In genomic region chr17:24502208-24502607, GRCm38 (mm10) we compare ENCODE assay signal across 16 mouse cellular contexts. TPM values are rescaled to one million over a fixed set of nuclear protein-coding genes. Genes with fewer than 3 reads are reported as not detected.
DNase-seq lines count a peak whose midpoint lies in the region; ATAC-seq and TF ChIP-seq lines count a peak whose summit lies in the region.
"Had no signal": no experiment of that assay in that cellular context is flagged by ENCODE, and none has a peak within 500 bp of the region (broad histone marks: within the 10 kb centered on the region; RNA-seq: fewer than 3 reads in every experiment).

No protein-coding gene starts in this region.

- no peak for TF ChIP-seq EP300 in liver, postnatal 0 days (IDR thresholded peaks at IDR 0.05; ENCODE audit: low read depth)

- H3K36me3 ChIP-seq in forebrain, postnatal 0 days (ENCODE audit: insufficient read depth), result peaks cover 86% of the 10 kb centered on the region
- peaks cover 97% of the 10 kb centered on the region for H3K36me3 ChIP-seq in forebrain, embryonic 13.5 days (ENCODE audit: poor library complexity, severe bottlenecking)
- H3K36me3 ChIP-seq in liver, postnatal 0 days (replicated peaks; ENCODE audit: insufficient read depth, low read length), result no peaks in the 10 kb centered on the region
- no peaks in the 10 kb centered on the region for H3K36me3 ChIP-seq in liver, embryonic 11.5 days (ENCODE audit: control insufficient read depth, insufficient read depth, low read length)
- H3K36me3 ChIP-seq: stomach, embryonic 15.5 days had no signal

- H3K27ac ChIP-seq in forebrain, postnatal 0 days (ENCODE audit: low read depth, low read length), result no peak overlapping the region
- no peak overlapping the region for H3K27ac ChIP-seq in forebrain, embryonic 13.5 days
- no peak overlapping the region for H3K27ac ChIP-seq in liver, postnatal 0 days (ENCODE audit: low read depth)
- no peak overlapping the region for H3K27ac ChIP-seq in liver, embryonic 11.5 days (ENCODE audit: low read depth, low read length)
- H3K27ac ChIP-seq: limb, embryonic 15.5 days; neural tube, embryonic 12.5 days; stomach, embryonic 15.5 days had no signal

- no peak overlapping the region for H3K4me3 ChIP-seq in forebrain, postnatal 0 days (ENCODE audit: low read depth, low read length)
- no peak overlapping the region for H3K4me3 ChIP-seq in forebrain, embryonic 13.5 days
- no peak overlapping the region for H3K4me3 ChIP-seq in liver, postnatal 0 days (ENCODE audit: low read depth, low read length)
- H3K4me3 ChIP-seq in liver, embryonic 11.5 days (ENCODE audit: low read depth, low read length), result no peak overlapping the region
- H3K4me3 ChIP-seq: limb, embryonic 15.5 days; neural tube, embryonic 12.5 days; stomach, embryonic 15.5 days had no signal

- TF ChIP-seq CTCF in forebrain, postnatal 0 days (IDR thresholded peaks at IDR 0.05; ENCODE audit: low read depth), result peak; percentile 24; the same call in 1 of the 2 replicates
- peak; percentile 40 for TF ChIP-seq CTCF in liver, postnatal 0 days (IDR thresholded peaks at IDR 0.05; ENCODE audit: low read depth)

- no peak overlapping the region for H3K9ac ChIP-seq in forebrain, postnatal 0 days
- no peak overlapping the region for H3K9ac ChIP-seq in forebrain, embryonic 13.5 days
- H3K9ac ChIP-seq in liver, postnatal 0 days (replicated peaks), result no peak overlapping the region
- no peak overlapping the region; the same call in 1 of the 2 replicates for H3K9ac ChIP-seq in liver, embryonic 11.5 days (ENCODE audit: low read depth, low read length)
- H3K9ac ChIP-seq: limb, embryonic 15.5 days; neural tube, embryonic 12.5 days; stomach, embryonic 15.5 days had no signal

- no peak overlapping the region for H3K4me2 ChIP-seq in forebrain, postnatal 0 days (ENCODE audit: low read depth)
- H3K4me2 ChIP-seq in forebrain, embryonic 13.5 days, result no peak overlapping the region
- no peak overlapping the region for H3K4me2 ChIP-seq in liver, postnatal 0 days (ENCODE audit: low read depth, low read length)
- H3K4me2 ChIP-seq in liver, embryonic 11.5 days, result no peak overlapping the region
- H3K4me2 ChIP-seq: limb, embryonic 15.5 days; neural tube, embryonic 12.5 days; stomach, embryonic 15.5 days had no signal

- 34% methylated on average over 11 of the region's 11 CpGs for WGBS in forebrain, postnatal 0 days
- WGBS in forebrain, embryonic 13.5 days, result 35% methylated on average over 11 of the region's 11 CpGs
- WGBS in liver, postnatal 0 days (ENCODE audit: insufficient replicate concordance), result 38% methylated on average over 11 of the region's 11 CpGs
- WGBS in liver, embryonic 11.5 days, result 38% methylated on average over 11 of the region's 11 CpGs

- H3K9me3 ChIP-seq in forebrain, postnatal 0 days (ENCODE audit: low read length), result no peaks in the 10 kb centered on the region
- no peaks in the 10 kb centered on the region for H3K9me3 ChIP-seq in forebrain, embryonic 13.5 days (replicated peaks)
- H3K9me3 ChIP-seq in liver, postnatal 0 days (ENCODE audit: low read length), result no peaks in the 10 kb centered on the region
- H3K9me3 ChIP-seq in liver, embryonic 11.5 days (ENCODE audit: control insufficient read depth, low read length), result no peaks in the 10 kb centered on the region
- H3K9me3 ChIP-seq: limb, embryonic 15.5 days; neural tube, embryonic 12.5 days; stomach, embryonic 15.5 days had no signal

- H3K4me1 ChIP-seq in forebrain, postnatal 0 days (ENCODE audit: insufficient read depth), result no peaks in the 10 kb centered on the region
- peaks cover 4% of the 10 kb centered on the region; the same call in 1 of the 2 replicates for H3K4me1 ChIP-seq in forebrain, embryonic 13.5 days
- H3K4me1 ChIP-seq in liver, postnatal 0 days (ENCODE audit: insufficient read depth), result 0 out of 2 replicates have a peak, but pooled peaks cover 1% of the 10 kb centered on the region
- H3K4me1 ChIP-seq in liver, embryonic 11.5 days (replicated peaks; ENCODE audit: control insufficient read depth, insufficient read depth, low read length), result peaks cover 7% of the 10 kb centered on the region

- no peak for DNase-seq in forebrain, postnatal 0 days
- DNase-seq in liver, postnatal 0 days, result no peak
- no peak for DNase-seq in liver, embryonic 11.5 days (ENCODE audit: low spot score)
- DNase-seq in ES-CJ7 (ENCODE audit: low read depth, low spot score), result peak; percentile 59
- no peak for DNase-seq in adrenal gland, postnatal 4 days (ENCODE audit: low spot score in 2 of 2)
- DNase-seq in thymus, adult 18-20 months, result no peak
- DNase-seq: embryo, embryonic 11 days; gastrocnemius, postnatal 36 days; heart, postnatal 10 days; kidney, adult 11 months; layer of hippocampus, adult 9-11 months had no signal

- no peaks in the 10 kb centered on the region for H3K27me3 ChIP-seq in forebrain, postnatal 0 days (ENCODE audit: insufficient read depth, low read length)
- no peaks in the 10 kb centered on the region for H3K27me3 ChIP-seq in forebrain, embryonic 13.5 days
- H3K27me3 ChIP-seq in liver, postnatal 0 days (ENCODE audit: insufficient read depth, low read length), result no peaks in the 10 kb centered on the region
- no peaks in the 10 kb centered on the region for H3K27me3 ChIP-seq in liver, embryonic 11.5 days (replicated peaks; ENCODE audit: control insufficient read depth, insufficient read depth, low read length)
- H3K27me3 ChIP-seq: limb, embryonic 15.5 days; stomach, embryonic 15.5 days had no signal

- no peak for ATAC-seq in forebrain, postnatal 0 days
- ATAC-seq in forebrain, embryonic 13.5 days, result no peak
- ATAC-seq in liver, postnatal 0 days, result no peak
- no peak for ATAC-seq in liver, embryonic 11.5 days (replicated peaks; ENCODE audit: low FRiP score)
- ATAC-seq in megakaryocyte-erythroid progenitor cell, adult 5-6 weeks (replicated peaks; ENCODE audit: low FRiP score, low TSS enrichment, poor library complexity, severe bottlenecking), result peak; percentile 45; the same call in 1 of the 2 replicates

RNA-seq across cellular contexts. Expression of gene Caskin1, which starts 13.8 kb away (rescaled TPM):
- 90.0 and 113 TPM in 2 replicates for total RNA-seq in forebrain, postnatal 0 days (2014; rRNA removed)
- 14.9 and 25.3 TPM in 2 replicates for polyA plus RNA-seq in forebrain, postnatal 0 days (2015; fragmentation: Nextera tagmentation; extraction: Ambion mirVana)
- polyA plus RNA-seq in forebrain, embryonic 13.5 days (2015; fragmentation: Nextera tagmentation; extraction: Ambion mirVana), result 15.0 and 16.7 TPM in 2 replicates
- polyA plus RNA-seq in liver, postnatal 0 days (2015; fragmentation: Nextera tagmentation; extraction: Ambion mirVana), result not detected in 2 replicates
- polyA plus RNA-seq in liver, embryonic 11.5 days (2014; fragmentation: Nextera tagmentation; extraction: Ambion mirVana), result 0.47 and 0.56 TPM in 2 replicates
- total RNA-seq in megakaryocyte-erythroid progenitor cell, adult 5-6 weeks (2014; fragmentation: Nextera tagmentation), result not detected in 2 replicates
- not detected in 2 replicates for total RNA-seq in megakaryocyte-erythroid progenitor cell, adult 5-6 weeks (2017)
- total RNA-seq in adrenal gland, postnatal 4 days (2021), result 10 to 100 TPM; 62.4 to 65.2 TPM

RNA-seq across cellular contexts. Expression of gene Mlst8, which starts 23.3 kb away (rescaled TPM):
- total RNA-seq in forebrain, postnatal 0 days (2014; rRNA removed), result 36.5 and 45.5 TPM in 2 replicates
- polyA plus RNA-seq in forebrain, postnatal 0 days (2015; fragmentation: Nextera tagmentation; extraction: Ambion mirVana), result 23.9 and 28.2 TPM in 2 replicates
- 33.9 and 39.1 TPM in 2 replicates for polyA plus RNA-seq in forebrain, embryonic 13.5 days (2015; fragmentation: Nextera tagmentation; extraction: Ambion mirVana)
- 6.2 and 8.1 TPM in 2 replicates for polyA plus RNA-seq in liver, postnatal 0 days (2015; fragmentation: Nextera tagmentation; extraction: Ambion mirVana)
- 22.3 TPM in 2 replicates for polyA plus RNA-seq in liver, embryonic 11.5 days (2014; fragmentation: Nextera tagmentation; extraction: Ambion mirVana)
- 35.8 and 38.7 TPM in 2 replicates for total RNA-seq in megakaryocyte-erythroid progenitor cell, adult 5-6 weeks (2014; fragmentation: Nextera tagmentation)
- 17.2 and 36.1 TPM in 2 replicates for total RNA-seq in megakaryocyte-erythroid progenitor cell, adult 5-6 weeks (2017)
- 10 to 100 TPM; 28.0 to 30.0 TPM for total RNA-seq in adrenal gland, postnatal 4 days (2021)

RNA-seq across cellular contexts. Expression of gene Traf7, which starts 25.5 kb away (rescaled TPM):
- 145 and 168 TPM in 2 replicates for total RNA-seq in forebrain, postnatal 0 days (2014; rRNA removed)
- polyA plus RNA-seq in forebrain, postnatal 0 days (2015; fragmentation: Nextera tagmentation; extraction: Ambion mirVana), result 81.4 and 82.0 TPM in 2 replicates
- polyA plus RNA-seq in forebrain, embryonic 13.5 days (2015; fragmentation: Nextera tagmentation; extraction: Ambion mirVana), result 97.1 and 109 TPM in 2 replicates
- polyA plus RNA-seq in liver, postnatal 0 days (2015; fragmentation: Nextera tagmentation; extraction: Ambion mirVana), result 14.1 and 17.2 TPM in 2 replicates
- polyA plus RNA-seq in liver, embryonic 11.5 days (2014; fragmentation: Nextera tagmentation; extraction: Ambion mirVana), result 81.0 and 90.7 TPM in 2 replicates
- total RNA-seq in megakaryocyte-erythroid progenitor cell, adult 5-6 weeks (2014; fragmentation: Nextera tagmentation), result 111 and 143 TPM in 2 replicates
- 66.3 and 84.8 TPM in 2 replicates for total RNA-seq in megakaryocyte-erythroid progenitor cell, adult 5-6 weeks (2017)
- 100 to 1,000 TPM; 137 to 149 TPM for total RNA-seq in adrenal gland, postnatal 4 days (2021)

RNA-seq across cellular contexts. Expression of gene Bricd5, which starts 28.5 kb away (rescaled TPM):
- 1.2 and 2.0 TPM in 2 replicates for total RNA-seq in forebrain, postnatal 0 days (2014; rRNA removed)
- polyA plus RNA-seq in forebrain, postnatal 0 days (2015; fragmentation: Nextera tagmentation; extraction: Ambion mirVana), result 1.6 and 4.3 TPM in 2 replicates
- 0.26 TPM in 1 of 2 replicates, not detected in the other for polyA plus RNA-seq in forebrain, embryonic 13.5 days (2015; fragmentation: Nextera tagmentation; extraction: Ambion mirVana)
- polyA plus RNA-seq in liver, postnatal 0 days (2015; fragmentation: Nextera tagmentation; extraction: Ambion mirVana), result not detected in 2 replicates
- 0.25 and 0.26 TPM in 2 replicates for polyA plus RNA-seq in liver, embryonic 11.5 days (2014; fragmentation: Nextera tagmentation; extraction: Ambion mirVana)
- total RNA-seq in megakaryocyte-erythroid progenitor cell, adult 5-6 weeks (2014; fragmentation: Nextera tagmentation), result not detected in 2 replicates
- total RNA-seq in megakaryocyte-erythroid progenitor cell, adult 5-6 weeks (2017), result 0.80 TPM in 1 of 2 replicates, not detected in the other
- total RNA-seq in adrenal gland, postnatal 4 days (2021), result under 1 TPM; 0.50 to 0.93 TPM
- polyA plus RNA-seq: limb, embryonic 15.5 days; stomach, embryonic 15.5 days had no signal

RNA-seq across cellular contexts. Expression of gene Rab26, which starts 31.8 kb away (rescaled TPM):
- total RNA-seq in forebrain, postnatal 0 days (2014; rRNA removed), result 5.0 and 7.1 TPM in 2 replicates
- 10.1 and 12.4 TPM in 2 replicates for polyA plus RNA-seq in forebrain, postnatal 0 days (2015; fragmentation: Nextera tagmentation; extraction: Ambion mirVana)
- 3.7 and 4.1 TPM in 2 replicates for polyA plus RNA-seq in forebrain, embryonic 13.5 days (2015; fragmentation: Nextera tagmentation; extraction: Ambion mirVana)
- 0.45 and 0.81 TPM in 2 replicates for polyA plus RNA-seq in liver, postnatal 0 days (2015; fragmentation: Nextera tagmentation; extraction: Ambion mirVana)
- 2.0 and 2.4 TPM in 2 replicates for polyA plus RNA-seq in liver, embryonic 11.5 days (2014; fragmentation: Nextera tagmentation; extraction: Ambion mirVana)
- not detected in 2 replicates for total RNA-seq in megakaryocyte-erythroid progenitor cell, adult 5-6 weeks (2014; fragmentation: Nextera tagmentation)
- total RNA-seq in megakaryocyte-erythroid progenitor cell, adult 5-6 weeks (2017), result 1.3 TPM in 1 of 2 replicates, not detected in the other
- total RNA-seq in adrenal gland, postnatal 4 days (2021), result 1 to 10 TPM; 1.1 to 1.9 TPM

Comparison
In these comparisons a context has a peak if more than half of its experiments do, and no peak if none do; other contexts are left out.
1. RNA of gene Caskin1, which starts 13.8 kb away (polyA plus RNA-seq): 14.9 to 25.3 TPM in forebrain, postnatal 0 days and 15.0 to 16.7 TPM in forebrain, embryonic 13.5 days; 0.47 to 0.56 TPM in liver, embryonic 11.5 days and not detected in liver, postnatal 0 days; every median in the first group is over 10 times any median in the second.